Mouse (Mus musculus) limb, embryonic 15.5 days (tissue): ENCODE results near the gene Retn. TPM values are rescaled to one million over a fixed set of nuclear protein-coding genes. Genes with fewer than 3 reads are reported as not detected.

ENCODE experiments used
- ATAC-seq: fragments of 200-750 bp; cut with Nextera tagmentation; 2 replicates; pipeline ENCODE4 v1.8.0; 2017; ENCODE audit warnings: low read depth, moderate TSS enrichment; ENCODE audit not compliant: insufficient number of reproducible peaks, low FRiP score, low TSS enrichment
- H3K27ac ChIP-seq: fragments of 300-500 bp; sonication (generic); 2 replicates; pipeline ENCODE4 v1.5.1; 2015; ENCODE audit warnings: moderate library complexity, mild to moderate bottlenecking, inconsistent platforms
- H3K27me3 ChIP-seq: fragments of 300-500 bp; sonication (generic); 2 replicates; pipeline ENCODE4 v1.6.1; 2015; ENCODE audit warnings: inconsistent platforms
- H3K36me3 ChIP-seq: fragments of 300-500 bp; sonication (generic); 2 replicates; pipeline ENCODE4 v1.6.1; 2015; ENCODE audit warnings: inconsistent platforms
- H3K4me1 ChIP-seq: fragments of 300-500 bp; sonication (generic); 2 replicates; pipeline ENCODE4 v1.6.1; 2015; ENCODE audit warnings: inconsistent platforms
- H3K4me2 ChIP-seq: fragments of 300-500 bp; sonication (generic); 2 replicates; pipeline ENCODE4 v1.6.1; 2015; ENCODE audit warnings: mild to moderate bottlenecking, inconsistent platforms
- H3K4me3 ChIP-seq: fragments of 300-500 bp; sonication (generic); 2 replicates; pipeline ENCODE4 v1.5.1; 2015; ENCODE audit warnings: mild to moderate bottlenecking, inconsistent platforms
- H3K9ac ChIP-seq: fragments of 300-500 bp; sonication (generic); 2 replicates; pipeline ENCODE4 v1.6.1; 2015; ENCODE audit warnings: inconsistent platforms
- H3K9me3 ChIP-seq: fragments of 300-500 bp; sonication (generic); 2 replicates; pipeline ENCODE4 v1.6.1; 2016; ENCODE audit warnings: inconsistent platforms
- WGBS: fragments of 180-500 bp; shearing (Covaris S2); methylation state at CpG from one replicate; pipeline ENCODE4 v1.1.7; 2015; 5-methylcytosine and 5-hydroxymethylcytosine counted together
- polyA plus RNA-seq: library from polyadenylated mRNA; unstranded; fragments of >200 nt; fragmentation: Nextera tagmentation; extraction: Ambion mirVana; gene quantifications from 2 replicates; pipeline ENCODE4 v1.2.1, GENCODE M21; 2015

The Retn gene
- polyA plus RNA-seq, 1 experiment from 2014 or later = not detected

- Histone ChIP-seq H3K36me3 (no peaks in the 10 kb centered on the region), H3K4me1 (0 out of 2 replicates have a peak, but pooled peaks cover 5% of the 10 kb centered on the region), H3K4me3 (no peak overlapping the region), H3K27me3 (no peaks in the 10 kb centered on the region), H3K9me3 (no peaks in the 10 kb centered on the region), H3K9ac (no peak overlapping the region), H3K27ac (no peak overlapping the region), H3K4me2 (no peak overlapping the region)
- WGBS = 70% methylated on average over 2 of the region's 2 CpGs
- ATAC-seq = no peak
These were observed 14.8 kb downstream of the Retn start for GRCm38 (mm10) chr8:3670388-3670787.

- Histone ChIP-seq H3K4me2 (peak within 1 kb of the TSS; percentile 79), H3K4me3 (peak within 1 kb of the TSS; percentile 61), H3K27me3 (no peaks in the 10 kb centered on the region), H3K9ac (peak within 1 kb of the TSS; percentile 51), H3K9me3 (no peaks in the 10 kb centered on the region), H3K36me3 (no peaks in the 10 kb centered on the region), H3K4me1 (peaks cover 6% of the 10 kb centered on the region), H3K27ac (peak within 1 kb of the TSS; percentile 85)
- ATAC-seq = peak; percentile 85
- under 1% methylated on average over 23 of the region's 23 CpGs for WGBS
These were observed 16.5 kb downstream of the Retn start, which contains the start of gene Fcor for GRCm38 (mm10) chr8:3671980-3672491. Gene Fcor, minus strand, starts transcription at chr8:3672362.

GRCm38 (mm10) chr8:3674671-3675070 is 19.1 kb downstream of the Retn start:
- H3K4me2 ChIP-seq = no peak overlapping the region

GRCm38 (mm10) chr8:3676131-3676992 is 20.8 kb downstream of the Retn start, which contains the start of gene Trappc5:
Gene Trappc5, plus strand, starts transcription at chr8:3676299.
- 1% methylated on average over 61 of the region's 61 CpGs for WGBS
- peak; percentile 85 for ATAC-seq

More at GRCm38 (mm10) chr8:3674671-3675070, 19.1 kb downstream of the Retn start:
- no peak overlapping the region for H3K27ac ChIP-seq
- peaks cover 11% of the 10 kb centered on the region for H3K36me3 ChIP-seq
- peaks cover 18% of the 10 kb centered on the region for H3K4me1 ChIP-seq
- H3K9me3 ChIP-seq = no peaks in the 10 kb centered on the region
- ATAC-seq = no peak
- H3K27me3 ChIP-seq = no peaks in the 10 kb centered on the region
- WGBS = 57% methylated on average over 3 of the region's 3 CpGs
- no peak overlapping the region for H3K4me3 ChIP-seq
- H3K9ac ChIP-seq = no peak overlapping the region

GRCm38 (mm10) chr8:3676993-3677579 is 21.5 kb downstream of the Retn start:
- peaks cover 18% of the 10 kb centered on the region for H3K4me1 ChIP-seq
- H3K9me3 ChIP-seq = no peaks in the 10 kb centered on the region
- H3K9ac ChIP-seq = peak overlapping the region; percentile 95
- no peak for ATAC-seq
- peak overlapping the region; percentile 88 for H3K4me3 ChIP-seq
- peak overlapping the region; percentile 93 for H3K27ac ChIP-seq
- WGBS = 3% methylated on average over 15 of the region's 15 CpGs
- H3K27me3 ChIP-seq = no peaks in the 10 kb centered on the region
- H3K4me2 ChIP-seq = peak overlapping the region; percentile 72
- peaks cover 29% of the 10 kb centered on the region for H3K36me3 ChIP-seq

More at GRCm38 (mm10) chr8:3676131-3676992, 20.8 kb downstream of the Retn start, which contains the start of gene Trappc5:
- Histone ChIP-seq H3K9ac (peak within 1 kb of the TSS; percentile 95), H3K27ac (peak within 1 kb of the TSS; percentile 93), H3K27me3 (no peaks in the 10 kb centered on the region), H3K9me3 (no peaks in the 10 kb centered on the region), H3K4me2 (peak within 1 kb of the TSS; percentile 72), H3K4me3 (peak within 1 kb of the TSS; percentile 88), H3K4me1 (peaks cover 18% of the 10 kb centered on the region), H3K36me3 (peaks cover 27% of the 10 kb centered on the region)

GRCm38 (mm10) chr8:3678831-3679230 is 23.3 kb downstream of the Retn start:
- Histone ChIP-seq H3K4me2 (no peak overlapping the region), H3K4me1 (peaks cover 13% of the 10 kb centered on the region), H3K4me3 (no peak overlapping the region), H3K36me3 (peaks cover 29% of the 10 kb centered on the region), H3K27ac (no peak overlapping the region), H3K9ac (no peak overlapping the region), H3K9me3 (no peaks in the 10 kb centered on the region), H3K27me3 (no peaks in the 10 kb centered on the region)
- ATAC-seq = no peak
- 97% methylated on average over 23 of the region's 23 CpGs for WGBS

GRCm38 (mm10) chr8:3679236-3679635 is 23.7 kb downstream of the Retn start:
- ATAC-seq = no peak
- Histone ChIP-seq H3K27ac (no peak overlapping the region), H3K9me3 (no peaks in the 10 kb centered on the region), H3K9ac (no peak overlapping the region), H3K4me3 (no peak overlapping the region), H3K4me2 (no peak overlapping the region), H3K27me3 (no peaks in the 10 kb centered on the region), H3K36me3 (peaks cover 29% of the 10 kb centered on the region), H3K4me1 (peaks cover 13% of the 10 kb centered on the region)
- WGBS = 95% methylated on average over 23 of the region's 23 CpGs

- Histone ChIP-seq H3K36me3 (peaks cover 29% of the 10 kb centered on the region), H3K4me3 (no peak overlapping the region), H3K4me1 (peaks cover 13% of the 10 kb centered on the region), H3K27ac (no peak overlapping the region), H3K9me3 (no peaks in the 10 kb centered on the region), H3K4me2 (no peak overlapping the region), H3K27me3 (no peaks in the 10 kb centered on the region), H3K9ac (no peak overlapping the region)
- WGBS = 83% methylated on average over 5 of the region's 5 CpGs
- ATAC-seq = no peak
These were observed 24.1 kb downstream of the Retn start for GRCm38 (mm10) chr8:3679656-3680055.

GRCm38 (mm10) chr8:3682435-3682834 is 26.9 kb downstream of the Retn start:
- H3K27ac ChIP-seq = no peak overlapping the region
- no peaks in the 10 kb centered on the region for H3K9me3 ChIP-seq
- H3K4me2 ChIP-seq = no peak overlapping the region
- no peak overlapping the region for H3K4me3 ChIP-seq
- H3K9ac ChIP-seq = no peak overlapping the region
- H3K27me3 ChIP-seq = no peaks in the 10 kb centered on the region
- H3K36me3 ChIP-seq = peaks cover 29% of the 10 kb centered on the region
- peaks cover 8% of the 10 kb centered on the region for H3K4me1 ChIP-seq
- no peak for ATAC-seq
- WGBS = 88% methylated on average over 5 of the region's 5 CpGs

GRCm38 (mm10) chr8:3683408-3684176 is 28.0 kb downstream of the Retn start:
- H3K9ac ChIP-seq = no peak overlapping the region
- H3K4me3 ChIP-seq = no peak overlapping the region
- H3K4me1 ChIP-seq = no peaks in the 10 kb centered on the region; the same call in 1 of the 2 replicates
- peaks cover 29% of the 10 kb centered on the region for H3K36me3 ChIP-seq
- H3K27me3 ChIP-seq = no peaks in the 10 kb centered on the region
- no peak overlapping the region for H3K4me2 ChIP-seq
- no peak overlapping the region for H3K27ac ChIP-seq
- no peaks in the 10 kb centered on the region for H3K9me3 ChIP-seq
- ATAC-seq = no peak
- 73% methylated on average over 6 of the region's 6 CpGs for WGBS

GRCm38 (mm10) chr8:3684530-3684929 is 29.0 kb downstream of the Retn start:
- no peak for ATAC-seq

More at GRCm38 (mm10) chr8:3684530-3684929, 29.0 kb downstream of the Retn start:
- H3K9ac ChIP-seq = no peak overlapping the region
- H3K36me3 ChIP-seq = peaks cover 19% of the 10 kb centered on the region
- H3K4me2 ChIP-seq = no peak overlapping the region
- no peaks in the 10 kb centered on the region for H3K9me3 ChIP-seq
- H3K27ac ChIP-seq = no peak overlapping the region
- H3K27me3 ChIP-seq = no peaks in the 10 kb centered on the region
- no peaks in the 10 kb centered on the region for H3K4me1 ChIP-seq
- no peak overlapping the region for H3K4me3 ChIP-seq
